Mouse (Mus musculus): ENCODE measurements around the gene Il20ra. TPM values are rescaled to one million over a fixed set of nuclear protein-coding genes. Genes with fewer than 3 reads are reported as not detected.
A peak's percentile ranks its signal among the peaks of the same experiment; 100 is the strongest.

The Il20ra gene
- total RNA-seq, 2 experiments from 2014 or later: 0.12 TPM; not detected in 1

GRCm38 (mm10) chr10:19765459-19765858 is 53.1 kb downstream of the Il20ra start:
- no peak for DNase-seq

- no peak for DNase-seq
Measured at GRCm38 (mm10) chr10:19779092-19779491, 66.7 kb downstream of the Il20ra start.

- peak; percentile 2 to 50 for DNase-seq
Measured at GRCm38 (mm10) chr10:19781365-19781764, 69.0 kb downstream of the Il20ra start.

GRCm38 (mm10) chr10:19794996-19795395 is 82.6 kb downstream of the Il20ra start:
- DNase-seq: no peak

GRCm38 (mm10) chr10:19802958-19803357 is 90.6 kb downstream of the Il20ra start:
- DNase-seq: no peak

- DNase-seq: no peak
Measured at GRCm38 (mm10) chr10:19804763-19805162, 92.4 kb downstream of the Il20ra start.

Other genes with a start within 250 kb of the Il20ra start
- 10 to 100 TPM; 48.1 to 56.9 TPM for gene Ifngr1, start 120.6 kb upstream of the Il20ra start, total RNA-seq (2021)
- 1 to 10 TPM in 1 of 2 experiments, not detected in 1; 2.7 TPM for gene Il22ra2, start 90.6 kb upstream of the Il20ra start, total RNA-seq (2021)
- gene Slc35d3, start 138.9 kb downstream of the Il20ra start, total RNA-seq (2021): not detected
- 10 to 100 TPM; 35.9 to 38.7 TPM for gene Pex7, start 195.1 kb downstream of the Il20ra start, total RNA-seq (2021)
- 10 to 100 TPM; 34.1 to 40.7 TPM for gene Map3k5, start 221.9 kb downstream of the Il20ra start, total RNA-seq (2021)